Mouse (Mus musculus): Measurements from ENCODE around the gene Gm20388.

- TF ChIP-seq CHD2 (IDR thresholded peaks at IDR 0.05; ENCODE audit: low read depth, low read length) (no peak), ZNF384 (IDR thresholded peaks at IDR 0.05; ENCODE audit: low read depth, low read length) (no peak), MAFK (IDR thresholded peaks at IDR 0.05; ENCODE audit: insufficient read depth, low read depth, low read length) (peak; percentile 98), ZC3H11A (IDR thresholded peaks at IDR 0.05; ENCODE audit: borderline replicate concordance, low read depth, low read length) (no peak), HCFC1 (IDR thresholded peaks at IDR 0.05; ENCODE audit: borderline replicate concordance, insufficient read depth, low read length) (no peak)
Measured at GRCm38 (mm10) chr8:121568321-121568720, 1657.7 kb downstream of the Gm20388 start.
